Mouse (Mus musculus): ENCODE measurements around the gene Moxd1.

GRCm38 (mm10) chr10:24248116-24248515 lies 24.8 kb downstream of the Moxd1 start:
- TF ChIP-seq POLR2A (IDR thresholded peaks at IDR 0.05; ENCODE audit: insufficient read depth, low read depth, low read length), result no peak
- TF ChIP-seq CTCF (IDR thresholded peaks at IDR 0.05), result no peak
